Mouse (Mus musculus): ENCODE measurements at regions not wholly inside any gene's neighbourhood (a gene's known extent, or its start where the extent isn't known, plus 50 kb on each side); places are given as distances from the start of the nearest gene placed in this dataset.
"Not testable (repeated sequence)": the region's sequence is repeated elsewhere in the genome, so short reads cannot be mapped to it uniquely, and the experiment has no call there.

- not testable (repeated sequence) for H3K36me3 ChIP-seq; H3K9me3 ChIP-seq; H3K27ac ChIP-seq (replicated peaks); H3K4me3 ChIP-seq; H3K9ac ChIP-seq; ATAC-seq (ENCODE audit: extremely low read depth, insufficient number of reproducible peaks, low FRiP score, low TSS enrichment); H3K4me2 ChIP-seq
- 90% methylated on average over 16 of the region's 16 CpGs for WGBS
- Histone ChIP-seq H3K4me1 (peaks cover 12% of the 10 kb centered on the region), H3K27me3 (replicated peaks) (peaks cover 20% of the 10 kb centered on the region)
Observed at GRCm38 (mm10) chr7:73656424-73656795, 83.7 kb upstream of the Fam174b start.

DNA sequence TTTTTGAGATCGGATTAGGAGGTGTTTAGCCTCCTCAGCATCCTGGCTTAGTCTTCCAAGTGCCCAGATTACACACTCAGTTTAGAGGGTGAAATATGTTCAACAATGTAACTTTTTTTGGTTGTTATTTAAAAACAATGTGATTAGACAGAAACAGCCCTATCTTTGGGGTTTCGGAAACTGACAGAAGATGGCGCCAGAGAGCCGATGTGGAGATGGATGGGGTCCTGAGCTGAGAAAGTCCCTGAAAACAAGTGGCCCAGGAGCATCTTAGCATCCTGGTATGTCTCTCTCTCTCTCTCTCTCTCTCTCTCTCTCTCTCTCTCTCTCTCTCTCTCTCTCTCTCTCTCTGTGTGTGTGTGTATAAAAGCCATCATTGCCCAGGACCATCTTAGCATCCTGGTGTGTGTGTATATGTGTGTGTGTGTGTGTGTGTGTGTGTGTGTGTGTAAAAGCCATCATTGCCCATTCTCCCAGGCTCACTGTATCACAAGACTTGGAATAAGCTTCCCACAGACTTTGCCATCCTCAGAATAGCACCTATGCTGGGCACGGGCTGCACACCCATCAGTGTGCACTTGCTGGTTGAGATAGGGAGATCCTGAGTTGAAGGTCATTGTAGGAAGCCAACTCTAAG is 84.2 kb upstream of the Fam174b start:
- Histone ChIP-seq H3K27me3 (replicated peaks) (peaks cover 20% of the 10 kb centered on the region), H3K36me3 (no peaks in the 10 kb centered on the region), H3K9me3 (no peaks in the 10 kb centered on the region), H3K4me1 (peaks cover 12% of the 10 kb centered on the region), H3K9ac (no peak overlapping the region), H3K4me2 (no peak overlapping the region), H3K27ac (replicated peaks) (no peak overlapping the region), H3K4me3 (no peak overlapping the region)
- 22% methylated on average over 5 of the region's 5 CpGs for WGBS
- ATAC-seq (ENCODE audit: extremely low read depth, insufficient number of reproducible peaks, low FRiP score, low TSS enrichment) = no peak

DNA sequence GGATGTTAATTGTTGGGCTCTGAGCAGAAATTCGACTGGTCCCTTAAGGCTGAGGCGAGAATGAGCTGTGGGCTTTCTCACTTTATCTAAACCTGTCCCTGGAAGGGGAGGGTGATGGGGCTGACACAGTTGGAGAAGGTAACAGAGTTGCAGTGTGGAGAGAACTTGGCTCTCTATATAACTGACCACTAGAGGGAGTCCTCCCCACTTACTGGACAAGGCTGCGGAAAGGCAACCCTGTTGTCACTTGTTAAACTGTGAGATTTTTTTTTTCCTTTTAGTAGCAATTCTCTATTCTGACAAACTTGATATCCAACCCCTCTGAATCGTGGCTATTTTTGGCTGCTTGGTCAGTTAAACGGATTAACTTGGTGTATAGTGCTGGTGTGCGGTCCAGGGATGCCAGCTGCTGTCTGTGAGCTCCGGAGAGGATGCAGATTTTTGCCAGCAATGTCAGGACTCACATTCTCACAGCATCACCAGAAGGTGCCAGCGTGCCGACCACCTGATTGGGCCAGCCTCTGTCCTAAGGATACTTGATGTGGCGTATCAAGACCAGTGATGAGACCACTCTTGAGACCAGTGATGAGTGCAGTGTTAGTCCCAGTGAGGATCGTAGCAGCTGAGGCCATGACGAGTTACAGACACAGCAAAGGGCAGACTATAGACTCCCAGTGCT is 85.8 kb upstream of the Fam174b start:
- H3K4me1 ChIP-seq = peaks cover 12% of the 10 kb centered on the region
- ATAC-seq (ENCODE audit: extremely low read depth, insufficient number of reproducible peaks, low FRiP score, low TSS enrichment) = no peak
- H3K4me3 ChIP-seq = no peak overlapping the region
- H3K9me3 ChIP-seq = no peaks in the 10 kb centered on the region
- H3K9ac ChIP-seq = no peak overlapping the region
- H3K27ac ChIP-seq (replicated peaks) = no peak overlapping the region
- no peak overlapping the region for H3K4me2 ChIP-seq
- no peaks in the 10 kb centered on the region for H3K36me3 ChIP-seq
- peaks cover 20% of the 10 kb centered on the region for H3K27me3 ChIP-seq (replicated peaks)
- 28% methylated on average over 12 of the region's 12 CpGs for WGBS

DNA sequence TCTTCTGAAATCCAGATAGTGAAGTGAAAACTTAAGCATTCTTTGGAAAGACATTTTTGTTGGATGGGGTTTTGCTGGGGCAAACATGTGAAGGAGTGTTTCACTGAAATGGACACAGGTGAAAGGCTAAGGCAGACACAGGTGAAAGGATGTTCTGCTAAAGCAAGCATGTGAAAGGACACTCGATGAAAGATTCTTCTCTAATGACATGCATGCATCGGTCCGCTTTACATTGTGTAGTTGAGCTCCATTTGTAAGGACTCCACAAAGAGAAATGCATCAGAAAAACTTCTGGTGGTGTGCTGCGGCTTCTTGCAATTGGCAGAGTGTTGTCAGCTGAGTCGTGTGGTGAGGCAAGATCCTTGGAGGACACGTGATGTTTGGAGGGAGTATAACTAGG is 89.2 kb upstream of the Fam174b start:
- no peak overlapping the region for H3K27ac ChIP-seq (replicated peaks)
- H3K9ac ChIP-seq = no peak overlapping the region
- no peaks in the 10 kb centered on the region for H3K9me3 ChIP-seq
- ATAC-seq (ENCODE audit: extremely low read depth, insufficient number of reproducible peaks, low FRiP score, low TSS enrichment) = no peak
- H3K36me3 ChIP-seq = no peaks in the 10 kb centered on the region
- no peak overlapping the region for H3K4me2 ChIP-seq
- whole genome bisulfite sequencing = 84% methylated on average over 6 of the region's 6 CpGs
- H3K4me1 ChIP-seq = no peaks in the 10 kb centered on the region
- peaks cover 20% of the 10 kb centered on the region for H3K27me3 ChIP-seq (replicated peaks)
- no peak overlapping the region for H3K4me3 ChIP-seq

- Histone ChIP-seq H3K36me3 (no peaks in the 10 kb centered on the region), H3K4me1 (peaks cover 9% of the 10 kb centered on the region), H3K4me2 (no peak overlapping the region), H3K9me3 (no peaks in the 10 kb centered on the region), H3K27ac (replicated peaks) (no peak overlapping the region), H3K4me3 (no peak overlapping the region), H3K9ac (no peak overlapping the region), H3K27me3 (replicated peaks) (no peaks in the 10 kb centered on the region)
- ATAC-seq (ENCODE audit: extremely low read depth, insufficient number of reproducible peaks, low FRiP score, low TSS enrichment) = no peak
- WGBS = 28% methylated on average over 4 of the region's 4 CpGs
Observed at GRCm38 (mm10) chr7:73648010-73648409, 92.1 kb upstream of the Fam174b start.

GRCm38 (mm10) chr7:73647140-73647539 is 93.0 kb upstream of the Fam174b start:
- H3K4me2 ChIP-seq = no peak overlapping the region
- H3K36me3 ChIP-seq = no peaks in the 10 kb centered on the region
- ATAC-seq (ENCODE audit: extremely low read depth, insufficient number of reproducible peaks, low FRiP score, low TSS enrichment) = no peak
- 80% methylated on average over 4 of the region's 4 CpGs for WGBS
- H3K9ac ChIP-seq = no peak overlapping the region
- H3K4me1 ChIP-seq = peaks cover 9% of the 10 kb centered on the region
- H3K27me3 ChIP-seq (replicated peaks) = no peaks in the 10 kb centered on the region
- no peaks in the 10 kb centered on the region for H3K9me3 ChIP-seq
- no peak overlapping the region for H3K27ac ChIP-seq (replicated peaks)
- H3K4me3 ChIP-seq = no peak overlapping the region

GRCm38 (mm10) chr7:73646711-73647110 is 93.4 kb upstream of the Fam174b start:
- WGBS = 53% methylated on average over 5 of the region's 5 CpGs
- no peaks in the 10 kb centered on the region for H3K36me3 ChIP-seq

GRCm38 (mm10) chr7:73644362-73644904 is 95.7 kb upstream of the Fam174b start:
- Histone ChIP-seq H3K9ac (no peak overlapping the region), H3K27ac (replicated peaks) (no peak overlapping the region), H3K36me3 (no peaks in the 10 kb centered on the region), H3K4me1 (peaks cover 9% of the 10 kb centered on the region), H3K9me3 (no peaks in the 10 kb centered on the region), H3K27me3 (replicated peaks) (no peaks in the 10 kb centered on the region), H3K4me2 (no peak overlapping the region), H3K4me3 (no peak overlapping the region)
- 31% methylated on average over 4 of the region's 4 CpGs for WGBS
- ATAC-seq (ENCODE audit: extremely low read depth, insufficient number of reproducible peaks, low FRiP score, low TSS enrichment) = no peak

More at GRCm38 (mm10) chr7:73646711-73647110, 93.4 kb upstream of the Fam174b start:
- Histone ChIP-seq H3K4me2 (no peak overlapping the region), H3K27me3 (replicated peaks) (no peaks in the 10 kb centered on the region), H3K9me3 (no peaks in the 10 kb centered on the region), H3K9ac (no peak overlapping the region), H3K4me3 (no peak overlapping the region), H3K4me1 (peaks cover 9% of the 10 kb centered on the region), H3K27ac (replicated peaks) (no peak overlapping the region)
- ATAC-seq (ENCODE audit: extremely low read depth, insufficient number of reproducible peaks, low FRiP score, low TSS enrichment) = no peak

GRCm38 (mm10) chr7:73643993-73644335 is 96.1 kb upstream of the Fam174b start:
- Histone ChIP-seq H3K9ac (no peak overlapping the region), H3K9me3 (no peaks in the 10 kb centered on the region), H3K4me1 (peaks cover 12% of the 10 kb centered on the region), H3K27ac (replicated peaks) (no peak overlapping the region), H3K4me2 (no peak overlapping the region), H3K36me3 (no peaks in the 10 kb centered on the region), H3K4me3 (no peak overlapping the region), H3K27me3 (replicated peaks) (no peaks in the 10 kb centered on the region)
- 35% methylated on average over 10 of the region's 10 CpGs for WGBS
- ATAC-seq (ENCODE audit: extremely low read depth, insufficient number of reproducible peaks, low FRiP score, low TSS enrichment) = no peak

- 72% methylated on average over 19 of the region's 19 CpGs for WGBS
- no peaks in the 10 kb centered on the region for H3K36me3 ChIP-seq
- H3K9ac ChIP-seq = no peak overlapping the region
- H3K9me3 ChIP-seq = no peaks in the 10 kb centered on the region
- H3K27ac ChIP-seq (replicated peaks) = no peak overlapping the region
- no peaks in the 10 kb centered on the region for H3K27me3 ChIP-seq (replicated peaks)
- H3K4me2 ChIP-seq = no peak overlapping the region
- peaks cover 12% of the 10 kb centered on the region for H3K4me1 ChIP-seq
- ATAC-seq (ENCODE audit: extremely low read depth, insufficient number of reproducible peaks, low FRiP score, low TSS enrichment) = no peak
- H3K4me3 ChIP-seq = no peak overlapping the region
Observed at GRCm38 (mm10) chr7:73643306-73643992, 96.7 kb upstream of the Fam174b start.

DNA sequence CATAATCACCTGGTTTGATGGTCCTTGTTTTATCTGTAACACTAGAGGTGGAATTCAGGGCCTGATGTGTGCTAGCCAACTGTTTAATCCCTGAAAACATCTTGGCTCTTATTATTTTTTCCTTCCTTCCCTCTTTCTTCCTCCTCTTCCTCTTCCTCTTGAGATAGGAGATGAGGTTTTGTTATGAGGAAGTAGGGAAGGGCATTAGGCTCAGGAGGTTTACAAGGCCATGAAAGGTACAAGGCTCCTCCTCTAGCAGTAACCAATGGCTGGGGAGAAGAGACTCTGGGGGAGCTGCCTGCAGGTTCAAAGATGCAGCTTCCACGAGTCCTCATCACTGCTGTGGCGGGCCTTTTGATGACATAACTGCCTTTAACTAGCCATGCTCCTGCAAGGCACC is 98.6 kb upstream of the Chd2 start:
- Histone ChIP-seq H3K36me3 (no peaks in the 10 kb centered on the region), H3K27me3 (replicated peaks) (no peaks in the 10 kb centered on the region), H3K4me2 (no peak overlapping the region), H3K4me1 (peaks cover 12% of the 10 kb centered on the region), H3K4me3 (no peak overlapping the region), H3K9ac (no peak overlapping the region), H3K27ac (replicated peaks) (no peak overlapping the region), H3K9me3 (no peaks in the 10 kb centered on the region)
- no peak for ATAC-seq (ENCODE audit: extremely low read depth, insufficient number of reproducible peaks, low FRiP score, low TSS enrichment)
- 55% methylated on average over 2 of the region's 2 CpGs for WGBS

Data from heart, embryonic 13.5 days (tissue).